Mouse (Mus musculus) lung, adult 2 months (tissue): ENCODE measurements at regions not wholly inside any gene's neighbourhood (a gene's known extent, or its start where the extent isn't known, plus 50 kb on each side); places are given as distances from the start of the nearest gene placed in this dataset.

Source experiments
- DNase-seq: peaks from one replicate; pipeline ENCODE4 v3.0.0; 2022
- H3K4me1 ChIP-seq: fragments of 200-500 bp; 2 replicates; pipeline ENCODE4 v1.6.1; 2011; ENCODE audit warnings: low read length; ENCODE audit not compliant: control insufficient read depth, insufficient read depth
- H3K4me3 ChIP-seq: fragments of 200-500 bp; replicated peaks from 2 replicates; pipeline ENCODE3; 2011; ENCODE audit warnings: low read depth, mild to moderate bottlenecking, control low read depth, low read length; ENCODE audit errors: extremely low read depth
- CTCF ChIP-seq: fragments of 200-500 bp; IDR thresholded peaks from 2 replicates; pipeline ENCODE4 v1.5.1; 2011; ENCODE audit warnings: mild to moderate bottlenecking, low read length, control low read depth; ENCODE audit not compliant: insufficient read depth
- POLR2A ChIP-seq: fragments of 200-500 bp; IDR thresholded peaks from 2 replicates; pipeline ENCODE4 v1.6.1; 2011; ENCODE audit warnings: low read depth, mild to moderate bottlenecking, control low read depth, low read length, borderline replicate concordance; ENCODE audit errors: extremely low read depth
- WGBS: fragments of 180-500 bp; shearing (Covaris S2); methylation state at CpG from one replicate; pipeline ENCODE4 v1.1.7; 2018; 5-methylcytosine and 5-hydroxymethylcytosine counted together

DNA sequence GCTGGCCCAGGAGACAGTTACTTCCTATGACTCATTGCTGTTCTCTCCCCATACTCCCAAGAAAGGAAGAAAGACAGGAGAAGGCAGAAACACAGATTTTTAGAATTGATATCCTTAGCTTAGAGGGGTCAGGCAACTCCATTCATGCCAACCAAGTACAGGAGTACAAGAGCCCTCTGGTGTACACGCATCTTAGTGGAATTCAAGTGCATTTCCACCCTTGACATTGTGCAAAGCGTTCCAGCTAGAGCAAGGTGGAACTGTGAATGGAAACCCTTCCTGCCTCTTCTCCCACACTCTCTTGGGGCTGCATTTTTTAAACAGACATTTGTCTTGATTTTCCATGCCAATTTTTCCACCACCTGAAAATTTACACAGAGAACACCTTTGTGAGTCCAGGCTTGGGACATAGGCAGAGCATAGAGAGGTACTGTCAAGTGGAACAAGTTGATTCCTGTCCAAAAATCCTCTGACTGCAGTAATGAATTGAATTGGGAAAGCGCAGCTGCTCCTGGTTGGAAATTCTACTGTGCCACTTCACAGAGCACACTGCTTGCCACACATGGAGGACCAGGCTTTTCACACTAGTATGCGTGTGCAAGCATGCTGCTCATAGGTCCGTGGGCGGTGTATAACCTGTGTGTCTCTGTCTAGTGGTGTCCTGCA lies 110.4 kb downstream of the Setd4 start:
- Histone ChIP-seq H3K4me1 (0 out of 2 replicates have a peak, but pooled peaks cover 2% of the 10 kb centered on the region), H3K4me3 (no peak overlapping the region)
- 70% methylated on average over 6 of the region's 6 CpGs for WGBS
- no peak for DNase-seq
- TF ChIP-seq POLR2A (no peak), CTCF (no peak)

DNA sequence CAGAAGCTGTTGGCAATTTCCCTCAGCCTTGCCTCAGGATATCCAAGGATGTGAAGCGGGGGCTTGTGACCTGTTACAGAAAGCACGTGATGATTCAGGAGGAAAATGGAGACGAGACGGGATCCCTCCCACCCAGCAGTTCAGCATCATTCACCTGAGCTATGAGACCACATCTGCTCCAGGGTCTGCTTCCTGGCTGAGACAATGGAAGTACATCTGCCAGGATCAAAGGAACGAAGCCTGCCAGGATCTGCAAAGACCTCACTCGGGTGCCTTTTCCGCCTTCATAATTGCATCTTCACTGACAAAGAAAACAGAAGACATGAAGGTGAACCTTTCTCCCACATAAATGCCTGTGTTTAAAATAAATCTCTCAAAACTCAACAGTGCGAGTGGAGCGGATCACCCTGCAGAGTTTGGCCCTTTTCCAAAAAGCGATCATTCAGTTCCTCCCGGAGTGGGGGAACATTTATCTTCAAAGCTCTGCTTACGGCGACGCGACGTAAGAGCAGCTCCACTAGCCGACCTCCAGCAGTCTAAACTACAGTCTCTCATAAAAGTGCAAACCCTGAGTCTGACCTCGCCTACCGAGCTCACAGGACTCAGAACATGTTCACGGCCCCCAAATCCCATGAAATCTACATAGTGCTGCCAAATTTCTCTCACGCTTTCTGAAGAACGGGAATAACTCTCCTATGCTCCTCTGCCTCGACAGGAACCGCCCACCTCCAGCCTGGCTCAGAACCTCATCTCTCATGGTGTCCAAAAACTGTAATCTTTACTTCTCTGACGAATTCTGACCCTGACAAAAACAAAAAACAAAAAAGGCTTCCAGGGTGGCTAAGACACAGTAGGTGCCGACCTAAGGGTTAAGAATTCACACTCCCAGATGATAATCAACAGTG lies 117.0 kb downstream of the Setd4 start:
- Histone ChIP-seq H3K4me3 (no peak overlapping the region), H3K4me1 (no peaks in the 10 kb centered on the region)
- DNase-seq = no peak

DNA sequence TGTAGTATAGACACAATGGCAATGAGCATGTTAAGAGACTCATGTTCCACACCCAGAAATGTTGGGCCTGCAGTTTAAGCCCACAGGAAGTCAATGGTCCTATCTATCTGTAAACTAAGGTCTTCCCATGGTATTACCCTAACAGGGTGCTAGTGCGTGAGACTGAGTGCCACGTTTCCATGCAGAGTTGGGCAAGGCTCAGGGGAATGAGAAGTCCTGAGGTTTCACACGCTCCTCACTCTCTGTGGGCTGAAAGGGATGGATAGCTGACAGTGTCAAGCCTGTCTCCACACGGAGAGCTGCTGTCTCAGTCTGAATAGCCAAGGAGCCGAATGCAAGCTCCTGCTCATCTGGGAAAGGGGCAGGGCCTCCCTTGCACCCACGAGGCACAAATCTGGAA lies 133.9 kb downstream of the Setd4 start:
- H3K4me3 ChIP-seq = no peak overlapping the region
- no peaks in the 10 kb centered on the region for H3K4me1 ChIP-seq
- no peak for DNase-seq
- 80% methylated on average over 6 of the region's 6 CpGs for WGBS
- TF ChIP-seq CTCF (no peak), POLR2A (no peak)

More for the DNA sequence above, 117.0 kb downstream of the Setd4 start:
- 41% methylated on average over 26 of the region's 26 CpGs for WGBS
- TF ChIP-seq CTCF (no peak), POLR2A (no peak)

DNA sequence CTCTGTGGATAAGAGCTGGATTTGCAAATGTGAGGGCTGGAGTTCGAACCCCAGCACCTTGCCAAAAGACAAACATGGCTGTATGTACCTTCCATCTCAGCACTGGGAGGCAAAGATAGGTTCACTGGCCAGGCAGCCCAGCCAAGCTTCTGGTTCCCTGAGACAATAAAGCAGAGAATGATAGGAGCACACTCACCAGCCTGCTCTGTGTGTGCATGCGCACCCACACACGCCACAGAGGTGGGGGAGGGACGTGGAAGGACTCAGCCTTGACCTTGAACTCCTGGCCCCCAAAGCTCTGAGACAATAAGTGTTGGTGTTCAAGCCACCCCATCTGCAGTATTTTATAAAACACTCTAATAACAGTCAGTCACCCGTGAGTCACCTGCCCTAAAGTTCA lies 138.1 kb downstream of the Setd4 start:
- H3K4me3 ChIP-seq = no peak overlapping the region
- TF ChIP-seq CTCF (no peak), POLR2A (no peak)
- WGBS = 85% methylated on average over 5 of the region's 5 CpGs
- no peak for DNase-seq
- H3K4me1 ChIP-seq = no peaks in the 10 kb centered on the region

DNA sequence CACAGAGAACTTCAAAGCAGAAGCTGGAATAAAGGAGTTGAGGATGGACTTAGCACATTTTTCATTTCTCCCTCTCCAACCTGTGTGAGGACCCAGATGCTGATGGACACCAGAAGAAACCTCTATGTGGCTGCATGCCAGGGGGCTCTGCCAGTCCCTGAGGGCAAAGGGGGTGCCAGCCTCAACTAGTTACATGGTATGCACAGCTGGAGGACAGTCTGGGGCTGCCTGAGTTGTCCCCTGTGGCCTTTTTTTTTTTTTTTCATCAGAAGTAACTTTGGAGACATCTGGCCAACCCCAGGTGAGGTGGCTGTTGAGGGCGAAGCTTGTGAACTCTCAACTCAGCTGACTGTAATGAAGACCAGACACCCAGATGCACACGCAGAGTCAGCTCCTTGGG lies 139.0 kb downstream of the Setd4 start:
- no peak for DNase-seq
- H3K4me1 ChIP-seq = no peaks in the 10 kb centered on the region
- TF ChIP-seq POLR2A (no peak), CTCF (no peak)
- H3K4me3 ChIP-seq = no peak overlapping the region
- 70% methylated on average over 2 of the region's 2 CpGs for WGBS

DNA sequence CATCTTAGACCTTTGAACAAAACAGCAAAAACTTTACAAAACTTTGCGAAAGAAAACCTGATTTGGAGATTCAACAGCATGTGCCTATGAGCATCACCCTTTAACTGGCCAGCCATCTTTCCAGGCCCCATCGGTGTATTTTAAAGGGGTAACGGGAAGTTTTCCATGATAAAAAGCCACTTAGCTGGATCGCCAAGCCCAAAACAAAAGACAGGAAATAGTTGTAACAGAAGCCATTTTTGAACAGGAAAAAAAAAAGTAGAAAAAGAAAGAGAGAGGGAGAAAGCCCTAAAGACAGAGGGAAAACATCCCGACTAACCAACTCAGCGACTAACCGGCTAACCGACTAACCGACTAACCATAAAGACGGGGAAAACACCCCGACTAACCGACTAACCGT lies 140.5 kb downstream of the Setd4 start:
- TF ChIP-seq CTCF (no peak), POLR2A (no peak)
- DNase-seq = no peak
- Histone ChIP-seq H3K4me3 (no peak overlapping the region), H3K4me1 (no peaks in the 10 kb centered on the region)
- WGBS = 86% methylated on average over 13 of the region's 13 CpGs

DNA sequence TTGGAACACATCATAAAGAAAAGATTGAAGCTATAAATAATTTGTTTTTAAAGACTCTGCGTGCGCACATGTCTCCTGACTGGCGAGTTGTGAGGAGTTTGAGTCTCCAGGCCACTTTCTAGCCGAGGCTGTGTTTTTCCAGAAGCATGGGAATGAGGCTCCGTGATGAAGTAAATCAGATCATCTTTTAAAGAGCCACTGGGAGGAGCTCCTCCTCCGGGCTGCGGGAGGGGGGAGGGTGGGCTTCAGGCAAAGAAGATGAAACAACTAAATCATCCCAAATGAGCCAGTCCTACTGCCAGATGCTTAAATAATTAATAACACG lies 141.6 kb downstream of the Setd4 start:
- no peak for TF ChIP-seq CTCF
- no peak for TF ChIP-seq POLR2A
- no peaks in the 10 kb centered on the region for H3K4me1 ChIP-seq
- no peak overlapping the region for H3K4me3 ChIP-seq
- no peak for DNase-seq
- 34% methylated on average over 8 of the region's 8 CpGs for WGBS

DNA sequence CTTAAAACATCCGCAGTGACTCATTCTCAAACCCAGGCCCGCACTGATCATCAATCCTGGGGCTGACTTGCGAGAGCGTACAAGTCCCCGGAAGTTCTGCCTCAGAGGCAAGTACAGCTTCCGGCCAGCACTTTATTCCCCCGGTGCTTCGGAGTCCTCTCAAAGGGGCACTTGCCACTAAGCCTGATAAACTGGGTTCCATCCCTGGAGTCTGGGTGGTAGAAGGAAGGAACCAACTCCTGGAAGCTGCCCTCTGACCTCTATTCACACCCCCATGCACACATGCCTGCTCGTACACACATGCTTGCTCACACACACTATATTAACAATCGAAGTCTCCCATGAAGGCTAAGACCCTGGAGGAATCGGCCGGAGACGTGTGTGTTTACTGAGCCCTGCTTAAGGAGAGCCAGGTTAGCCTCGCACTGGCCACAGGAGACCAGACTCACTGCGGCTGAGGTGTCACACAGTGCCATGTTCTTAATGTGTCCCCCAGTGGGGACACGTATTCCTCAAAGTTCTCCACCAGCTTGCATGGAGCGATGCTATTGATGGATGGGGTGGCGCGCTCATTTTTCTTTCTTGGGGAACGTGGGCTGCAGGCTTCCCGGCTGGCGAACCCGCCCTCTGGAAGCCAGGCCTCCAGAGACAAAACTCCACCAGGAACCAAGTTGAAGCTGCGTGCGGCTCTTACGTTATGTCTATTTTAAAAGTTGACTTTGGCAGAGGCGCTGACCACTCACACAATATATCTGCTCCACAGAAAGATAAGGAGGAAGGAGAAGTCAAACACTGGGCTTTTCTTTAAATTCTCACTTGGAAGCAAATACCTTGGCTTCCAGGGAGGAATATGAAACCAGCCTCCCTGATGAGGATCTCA lies 142.2 kb downstream of the Setd4 start:
- no peak for DNase-seq
- no peak for TF ChIP-seq CTCF
- TF ChIP-seq POLR2A = no peak
- no peaks in the 10 kb centered on the region for H3K4me1 ChIP-seq
- no peak overlapping the region for H3K4me3 ChIP-seq
- WGBS = 40% methylated on average over 27 of the region's 27 CpGs

DNA sequence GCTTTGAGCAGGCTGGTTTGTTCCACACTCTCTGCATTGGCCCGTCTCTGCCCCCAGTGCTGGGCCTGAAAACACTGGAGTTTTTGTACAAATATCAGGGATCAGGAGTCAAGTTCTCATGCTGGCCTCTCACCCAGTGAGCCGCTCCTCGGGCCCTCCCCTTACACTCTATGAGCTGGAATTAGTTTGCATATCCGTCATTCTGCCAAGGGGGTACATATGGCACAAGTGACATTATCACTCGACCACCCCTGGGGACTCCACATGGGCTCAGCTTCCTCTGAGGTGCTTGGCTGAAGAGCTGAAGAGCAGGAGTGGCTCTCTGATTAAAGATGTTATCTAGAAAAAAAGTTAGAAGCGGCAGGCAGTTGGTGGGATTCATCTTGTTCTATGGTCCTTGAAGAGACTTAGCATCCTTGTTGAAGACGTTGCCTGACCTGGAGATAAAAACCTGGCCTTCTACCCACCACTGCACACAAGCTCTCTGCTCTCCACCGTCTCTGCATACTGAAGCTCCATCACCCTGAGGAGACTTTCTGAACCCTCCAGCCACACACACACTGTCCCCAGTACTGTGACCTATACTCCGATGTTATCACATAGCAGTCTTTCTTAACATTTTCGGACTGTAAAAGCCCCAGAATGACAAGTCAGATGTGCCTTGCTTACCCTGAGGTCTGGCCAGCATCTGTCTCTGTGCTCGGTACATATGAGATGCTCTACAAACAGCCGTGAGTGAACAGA lies 144.2 kb downstream of the Setd4 start:
- H3K4me3 ChIP-seq = no peak overlapping the region
- H3K4me1 ChIP-seq = no peaks in the 10 kb centered on the region
- WGBS = 63% methylated on average over 12 of the region's 12 CpGs
- TF ChIP-seq POLR2A (no peak), CTCF (no peak)
- no peak for DNase-seq
